Mouse (Mus musculus): ENCODE results near the gene Fbxl19. TPM values are rescaled to one million over a fixed set of nuclear protein-coding genes. Genes with fewer than 3 reads are reported as not detected.

Gene Fbxl19
- polyA plus RNA-seq, 1 experiment: 17.4 TPM

DNA sequence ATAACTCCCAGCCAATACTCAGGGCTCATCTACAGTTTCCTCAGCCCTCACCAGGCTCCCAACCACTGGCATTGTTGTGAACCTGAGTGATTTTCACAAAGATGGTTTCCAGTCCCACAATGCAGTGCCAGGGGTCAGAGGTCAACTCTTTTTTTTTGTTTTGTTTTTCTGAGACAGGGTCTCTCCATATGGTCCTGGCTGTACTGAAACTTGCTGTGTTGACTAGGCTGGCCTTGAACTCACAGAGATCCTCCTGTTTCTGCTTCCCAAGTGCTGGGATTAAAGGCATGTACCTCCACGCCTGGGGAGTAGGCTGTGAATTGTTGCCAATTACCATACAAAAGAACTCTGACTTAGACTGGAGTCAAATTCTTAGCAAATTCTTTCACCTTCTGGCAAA lies 65.5 kb downstream of the Fbxl19 start:
- TF ChIP-seq POLR2A (IDR thresholded peaks at IDR 0.05; ENCODE audit: low read depth, low read length) (no peak), CTCF (IDR thresholded peaks at IDR 0.05; ENCODE audit: extremely low read depth, insufficient read depth, insufficient read length, insufficient replicate concordance) (no peak)
- H3K4me1 ChIP-seq (ENCODE audit: control insufficient read depth, insufficient read depth, insufficient read length): no peaks in the 10 kb centered on the region
- H3K27ac ChIP-seq (ENCODE audit: insufficient read depth, low read length): no peak overlapping the region
- H3K27me3 ChIP-seq (ENCODE audit: control insufficient read depth, insufficient read depth, low read length): no peaks in the 10 kb centered on the region
- H3K36me3 ChIP-seq (ENCODE audit: control insufficient read depth, insufficient read depth, low read length): no peaks in the 10 kb centered on the region
- no peak overlapping the region for H3K4me3 ChIP-seq (ENCODE audit: extremely low read depth, insufficient read depth, insufficient read length)
- WGBS: 85% methylated on average over 1 of the region's 1 CpGs
- no peak for DNase-seq (ENCODE audit: low read depth in 1 of 2, low spot score in 2 of 2)

DNA sequence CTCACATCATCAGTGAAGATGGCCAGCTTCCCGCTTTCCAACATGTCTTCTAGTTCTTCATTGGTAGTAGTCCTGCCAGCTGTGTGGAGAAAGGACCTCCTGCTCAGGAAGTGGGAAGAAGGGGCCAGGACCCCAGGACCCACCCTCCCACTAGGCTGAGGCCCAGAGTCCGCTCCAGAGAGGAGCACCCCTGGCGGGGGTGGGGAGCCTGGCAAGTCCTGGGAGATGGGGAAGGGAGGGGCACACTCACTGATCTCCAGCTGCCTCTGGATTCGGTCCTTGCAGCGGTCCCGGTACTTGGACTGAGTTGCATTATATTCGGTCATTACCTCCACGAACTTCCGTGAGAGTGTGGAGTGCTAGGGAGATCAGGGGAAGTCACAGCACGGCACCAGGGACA lies 66.3 kb downstream of the Fbxl19 start:
- Histone ChIP-seq H3K36me3 (ENCODE audit: control insufficient read depth, insufficient read depth, low read length) (no peaks in the 10 kb centered on the region), H3K4me3 (ENCODE audit: extremely low read depth, insufficient read depth, insufficient read length) (no peak overlapping the region), H3K27me3 (ENCODE audit: control insufficient read depth, insufficient read depth, low read length) (no peaks in the 10 kb centered on the region), H3K4me1 (ENCODE audit: control insufficient read depth, insufficient read depth, insufficient read length) (no peaks in the 10 kb centered on the region), H3K27ac (ENCODE audit: insufficient read depth, low read length) (no peak overlapping the region)
- TF ChIP-seq POLR2A (IDR thresholded peaks at IDR 0.05; ENCODE audit: low read depth, low read length) (no peak), CTCF (IDR thresholded peaks at IDR 0.05; ENCODE audit: extremely low read depth, insufficient read depth, insufficient read length, insufficient replicate concordance) (no peak)
- WGBS: 95% methylated on average over 10 of the region's 10 CpGs
- DNase-seq (ENCODE audit: low read depth in 1 of 2, low spot score in 2 of 2): no peak

DNA sequence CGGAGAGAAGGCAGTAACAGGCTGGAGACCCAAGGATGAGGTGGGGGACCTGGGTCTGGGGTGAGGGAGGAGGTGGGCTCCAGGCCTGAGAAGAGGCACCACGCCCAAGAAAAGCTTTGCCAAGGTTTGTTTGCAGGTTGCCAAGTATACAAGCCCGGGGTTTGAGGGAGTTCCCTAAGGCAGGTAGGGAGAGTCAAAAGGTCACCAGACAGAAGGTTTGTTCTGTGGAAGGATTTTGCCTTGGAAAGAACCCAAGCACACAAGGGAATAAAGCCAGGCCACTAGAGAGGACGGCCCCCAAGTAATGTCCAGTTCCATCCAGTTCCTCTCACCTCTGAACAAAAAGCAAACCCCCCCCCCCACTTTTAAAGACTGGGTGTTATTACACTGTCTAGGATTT lies 66.9 kb downstream of the Fbxl19 start:
- TF ChIP-seq POLR2A (IDR thresholded peaks at IDR 0.05; ENCODE audit: low read depth, low read length) (no peak), CTCF (IDR thresholded peaks at IDR 0.05; ENCODE audit: extremely low read depth, insufficient read depth, insufficient read length, insufficient replicate concordance) (no peak)
- 89% methylated on average over 4 of the region's 4 CpGs for WGBS
- H3K4me3 ChIP-seq (ENCODE audit: extremely low read depth, insufficient read depth, insufficient read length): no peak overlapping the region
- H3K4me1 ChIP-seq (ENCODE audit: control insufficient read depth, insufficient read depth, insufficient read length): no peaks in the 10 kb centered on the region
- H3K27me3 ChIP-seq (ENCODE audit: control insufficient read depth, insufficient read depth, low read length): no peaks in the 10 kb centered on the region
- DNase-seq (ENCODE audit: low read depth in 1 of 2, low spot score in 2 of 2): no peak
- no peaks in the 10 kb centered on the region for H3K36me3 ChIP-seq (ENCODE audit: control insufficient read depth, insufficient read depth, low read length)
- H3K27ac ChIP-seq (ENCODE audit: insufficient read depth, low read length): no peak overlapping the region

DNA sequence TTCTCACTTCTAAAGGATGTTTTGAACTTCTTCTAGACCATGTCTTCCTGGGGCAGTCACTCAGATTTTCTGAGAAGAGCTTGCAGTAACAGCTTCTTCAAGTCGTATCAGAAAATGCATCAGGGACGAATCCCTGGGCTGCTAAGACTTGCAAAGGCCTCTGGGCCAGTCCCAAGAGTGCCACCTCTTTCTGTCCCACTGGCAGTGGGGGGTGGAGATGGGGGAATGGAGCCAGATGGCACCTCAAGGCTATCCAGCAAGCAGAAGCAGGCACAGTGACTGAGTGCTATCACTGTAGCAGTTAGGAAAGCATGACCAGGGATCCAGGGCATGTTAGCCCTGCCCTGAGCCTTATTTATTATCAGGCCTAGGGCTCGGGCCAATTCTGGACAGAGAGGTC lies 67.9 kb downstream of the Fbxl19 start:
- Histone ChIP-seq H3K4me3 (ENCODE audit: extremely low read depth, insufficient read depth, insufficient read length) (no peak overlapping the region), H3K27ac (ENCODE audit: insufficient read depth, low read length) (no peak overlapping the region), H3K27me3 (ENCODE audit: control insufficient read depth, insufficient read depth, low read length) (no peaks in the 10 kb centered on the region), H3K4me1 (ENCODE audit: control insufficient read depth, insufficient read depth, insufficient read length) (no peaks in the 10 kb centered on the region), H3K36me3 (ENCODE audit: control insufficient read depth, insufficient read depth, low read length) (no peaks in the 10 kb centered on the region)
- 77% methylated on average over 3 of the region's 3 CpGs for WGBS
- TF ChIP-seq POLR2A (IDR thresholded peaks at IDR 0.05; ENCODE audit: low read depth, low read length) (no peak), CTCF (IDR thresholded peaks at IDR 0.05; ENCODE audit: extremely low read depth, insufficient read depth, insufficient read length, insufficient replicate concordance) (no peak)
- DNase-seq (ENCODE audit: low read depth in 1 of 2, low spot score in 2 of 2): no peak

DNA sequence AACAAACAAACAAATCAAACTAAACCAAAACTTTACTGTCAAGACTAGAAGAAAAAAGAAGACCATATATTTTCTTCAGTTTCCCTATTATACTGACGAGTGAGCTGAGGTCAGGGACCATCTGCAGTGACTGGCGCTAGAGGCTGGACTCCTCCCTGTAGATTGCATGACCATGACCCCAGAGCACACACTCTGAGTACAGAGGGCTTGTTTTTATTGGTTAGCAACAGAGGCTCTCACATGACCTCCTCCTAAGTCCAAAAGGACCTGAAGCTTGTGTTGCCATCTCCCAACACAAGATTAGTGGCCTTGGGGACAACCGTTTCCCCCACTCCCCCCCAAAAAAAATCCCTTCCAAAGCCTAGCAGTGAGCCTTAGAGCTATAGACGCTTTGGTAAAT lies 69.5 kb downstream of the Fbxl19 start:
- Histone ChIP-seq H3K4me3 (ENCODE audit: extremely low read depth, insufficient read depth, insufficient read length) (no peak overlapping the region), H3K27me3 (ENCODE audit: control insufficient read depth, insufficient read depth, low read length) (no peaks in the 10 kb centered on the region), H3K36me3 (ENCODE audit: control insufficient read depth, insufficient read depth, low read length) (no peaks in the 10 kb centered on the region), H3K4me1 (ENCODE audit: control insufficient read depth, insufficient read depth, insufficient read length) (no peaks in the 10 kb centered on the region), H3K27ac (ENCODE audit: insufficient read depth, low read length) (peak overlapping the region; percentile 16; the same call in 1 of the 2 replicates)
- DNase-seq (ENCODE audit: low read depth in 1 of 2, low spot score in 2 of 2): no peak
- 75% methylated on average over 4 of the region's 4 CpGs for WGBS
- TF ChIP-seq POLR2A (IDR thresholded peaks at IDR 0.05; ENCODE audit: low read depth, low read length): no peak
- TF ChIP-seq CTCF (IDR thresholded peaks at IDR 0.05; ENCODE audit: extremely low read depth, insufficient read depth, insufficient read length, insufficient replicate concordance): no peak

DNA sequence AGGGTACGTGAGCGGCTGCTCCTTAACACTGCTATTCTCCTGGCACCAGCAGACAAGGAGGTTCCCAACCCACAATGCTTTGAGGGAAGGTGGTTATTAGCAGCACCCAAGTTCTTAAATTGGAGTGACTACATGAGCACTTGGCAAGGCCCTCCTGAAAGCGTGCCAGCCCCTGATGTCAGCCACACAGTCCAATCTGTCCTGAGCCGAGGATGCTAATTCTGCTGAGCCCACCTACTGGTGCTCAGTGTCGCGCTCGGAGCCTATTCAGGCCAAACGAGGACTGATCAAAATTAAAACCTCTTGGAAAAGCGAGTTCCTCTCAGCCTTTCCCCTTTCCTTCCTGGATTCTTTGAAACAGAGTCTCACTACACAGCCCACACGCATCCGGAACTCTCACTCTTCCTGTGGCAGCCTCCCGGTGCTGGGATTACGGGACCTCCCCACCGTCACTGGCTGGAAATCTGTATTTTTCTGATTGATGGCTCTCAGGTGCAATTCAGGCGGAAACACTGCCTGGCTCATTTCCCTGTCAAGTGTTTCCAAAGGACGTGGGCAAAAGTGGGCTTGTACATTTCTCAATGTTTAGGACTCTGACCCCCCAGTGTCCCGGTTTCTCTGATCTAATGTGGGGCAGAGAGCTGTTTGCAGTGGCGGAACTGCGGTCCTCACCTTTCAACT lies 70.0 kb downstream of the Fbxl19 start:
- Histone ChIP-seq H3K36me3 (ENCODE audit: control insufficient read depth, insufficient read depth, low read length) (no peaks in the 10 kb centered on the region), H3K4me1 (ENCODE audit: control insufficient read depth, insufficient read depth, insufficient read length) (no peaks in the 10 kb centered on the region), H3K27ac (ENCODE audit: insufficient read depth, low read length) (peak overlapping the region; percentile 16; the same call in 1 of the 2 replicates), H3K4me3 (ENCODE audit: extremely low read depth, insufficient read depth, insufficient read length) (no peak overlapping the region), H3K27me3 (ENCODE audit: control insufficient read depth, insufficient read depth, low read length) (no peaks in the 10 kb centered on the region)
- DNase-seq (ENCODE audit: low read depth in 1 of 2, low spot score in 2 of 2): no peak
- TF ChIP-seq CTCF (IDR thresholded peaks at IDR 0.05; ENCODE audit: extremely low read depth, insufficient read depth, insufficient read length, insufficient replicate concordance): no peak
- no peak for TF ChIP-seq POLR2A (IDR thresholded peaks at IDR 0.05; ENCODE audit: low read depth, low read length)
- 86% methylated on average over 19 of the region's 19 CpGs for WGBS

DNA sequence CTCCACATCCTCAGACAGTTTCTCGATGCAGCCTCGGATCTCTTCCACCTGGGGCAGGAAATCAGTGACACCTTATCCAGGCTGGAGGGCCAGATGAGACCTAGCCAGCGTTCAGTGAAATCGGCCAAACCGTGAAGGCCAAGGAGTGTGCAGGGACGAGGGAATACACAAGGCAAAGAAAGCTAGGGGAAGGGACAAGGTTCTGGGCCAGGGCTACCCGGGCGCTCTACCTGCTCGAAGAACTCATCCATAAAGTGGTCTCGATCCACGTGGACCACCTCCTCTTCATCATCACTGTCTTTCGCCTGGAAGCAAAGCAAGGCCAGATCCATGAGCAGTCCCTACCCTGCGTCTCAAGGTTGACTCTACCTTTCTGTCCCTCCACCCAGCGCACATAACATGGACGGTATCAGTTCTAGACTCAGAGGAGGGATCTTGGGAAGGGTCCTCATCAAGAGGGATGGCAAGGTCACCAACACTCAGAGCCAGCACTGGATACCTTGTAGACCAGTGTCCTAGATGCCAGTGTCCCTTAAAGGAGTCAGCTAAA lies 70.8 kb downstream of the Fbxl19 start:
- Histone ChIP-seq H3K27ac (ENCODE audit: insufficient read depth, low read length) (no peak overlapping the region), H3K4me3 (ENCODE audit: extremely low read depth, insufficient read depth, insufficient read length) (no peak overlapping the region), H3K4me1 (ENCODE audit: control insufficient read depth, insufficient read depth, insufficient read length) (no peaks in the 10 kb centered on the region), H3K27me3 (ENCODE audit: control insufficient read depth, insufficient read depth, low read length) (no peaks in the 10 kb centered on the region), H3K36me3 (ENCODE audit: control insufficient read depth, insufficient read depth, low read length) (no peaks in the 10 kb centered on the region)
- 94% methylated on average over 15 of the region's 15 CpGs for WGBS
- TF ChIP-seq CTCF (IDR thresholded peaks at IDR 0.05; ENCODE audit: extremely low read depth, insufficient read depth, insufficient read length, insufficient replicate concordance): no peak
- no peak for TF ChIP-seq POLR2A (IDR thresholded peaks at IDR 0.05; ENCODE audit: low read depth, low read length)
- no peak for DNase-seq (ENCODE audit: low read depth in 1 of 2, low spot score in 2 of 2)

Data from spleen, adult 2 months (tissue).